Mouse (Mus musculus) liver, embryonic 11.5 days (tissue): ENCODE measurements around the gene Epha4. TPM values are rescaled to one million over a fixed set of nuclear protein-coding genes. Genes with fewer than 3 reads are reported as not detected.
A peak's percentile ranks its signal among the peaks of the same experiment; 100 is the strongest.

Experiments used
- ATAC-seq: fragments of 200-750 bp; cut with Nextera tagmentation; replicated peaks from 2 replicates; pipeline ENCODE4 v1.8.0; 2017; ENCODE audit warnings: moderate number of reproducible peaks, mild to moderate bottlenecking, moderate TSS enrichment, moderate library complexity; ENCODE audit not compliant: low FRiP score
- DNase-seq: peaks from one replicate; pipeline ENCODE4 v3.0.0-alpha.2; 2017; ENCODE audit warnings: low spot score
- H3K27ac ChIP-seq: fragments of 300-500 bp; sonication (generic); 2 replicates; pipeline ENCODE4 v1.5.1; 2014; ENCODE audit warnings: mild to moderate bottlenecking, low read depth, low read length, control low read depth
- H3K27me3 ChIP-seq: fragments of 300-500 bp; sonication (generic); replicated peaks from 2 replicates; pipeline ENCODE4 v1.6.1; 2014; ENCODE audit warnings: low read length, mixed read lengths; ENCODE audit not compliant: control insufficient read depth, insufficient read depth
- H3K36me3 ChIP-seq: fragments of 300-500 bp; sonication (generic); 2 replicates; pipeline ENCODE4 v1.6.1; 2014; ENCODE audit warnings: mild to moderate bottlenecking, low read length, moderate library complexity, mixed read lengths; ENCODE audit not compliant: control insufficient read depth, insufficient read depth
- H3K4me1 ChIP-seq: fragments of 300-500 bp; sonication (generic); replicated peaks from 2 replicates; pipeline ENCODE4 v1.6.1; 2014; ENCODE audit warnings: low read length, mixed read lengths; ENCODE audit not compliant: control insufficient read depth, insufficient read depth
- H3K4me2 ChIP-seq: fragments of 300-500 bp; sonication (generic); 2 replicates; pipeline ENCODE4 v1.6.1; 2014; ENCODE audit warnings: mild to moderate bottlenecking, control low read depth, moderate library complexity
- H3K4me3 ChIP-seq: fragments of 300-500 bp; sonication (generic); 2 replicates; pipeline ENCODE4 v1.5.1; 2014; ENCODE audit warnings: low read depth, low read length, control low read depth
- H3K9ac ChIP-seq: fragments of 300-500 bp; sonication (generic); 2 replicates; pipeline ENCODE4 v1.6.1; 2014; ENCODE audit warnings: low read depth, low read length, control low read depth
- H3K9me3 ChIP-seq: fragments of 300-500 bp; sonication (generic); 2 replicates; pipeline ENCODE4 v1.6.1; 2016; ENCODE audit warnings: low read length, inconsistent platforms, mixed read lengths; ENCODE audit not compliant: control insufficient read depth
- WGBS: fragments of 180-500 bp; shearing (Covaris S2); extraction: QIAGEN DNeasy Blood & Tissue Kit; methylation state at CpG from one replicate; pipeline ENCODE4 v1.1.7; 2014; 5-methylcytosine and 5-hydroxymethylcytosine counted together
- polyA plus RNA-seq: library from polyadenylated mRNA; unstranded; fragments of >200 nt; fragmentation: Nextera tagmentation; extraction: Ambion mirVana; gene quantifications from 2 replicates; pipeline ENCODE4 v1.2.1, GENCODE M21; 2014

The Epha4 gene
- polyA plus RNA-seq, 1 experiment from 2014 or later = 5.6 TPM

GRCm38 (mm10) chr1:77514325-77514962, 444 bp downstream of the Epha4 start:
- Histone ChIP-seq H3K4me3 (peak overlapping the region; percentile 62), H3K36me3 (no peaks in the 10 kb centered on the region), H3K27ac (no peak overlapping the region; the same call in 1 of the 2 replicates), H3K27me3 (peaks cover 37% of the 10 kb centered on the region), H3K4me2 (peak overlapping the region; percentile 89), H3K4me1 (peaks cover 2% of the 10 kb centered on the region; the same call in 1 of the 2 replicates), H3K9me3 (no peaks in the 10 kb centered on the region), H3K9ac (peak overlapping the region; percentile 22; the same call in 1 of the 2 replicates)
- peak; percentile 49 for ATAC-seq
- DNase-seq = peak; percentile 62
- 1% methylated on average over 45 of the region's 45 CpGs for WGBS

DNA sequence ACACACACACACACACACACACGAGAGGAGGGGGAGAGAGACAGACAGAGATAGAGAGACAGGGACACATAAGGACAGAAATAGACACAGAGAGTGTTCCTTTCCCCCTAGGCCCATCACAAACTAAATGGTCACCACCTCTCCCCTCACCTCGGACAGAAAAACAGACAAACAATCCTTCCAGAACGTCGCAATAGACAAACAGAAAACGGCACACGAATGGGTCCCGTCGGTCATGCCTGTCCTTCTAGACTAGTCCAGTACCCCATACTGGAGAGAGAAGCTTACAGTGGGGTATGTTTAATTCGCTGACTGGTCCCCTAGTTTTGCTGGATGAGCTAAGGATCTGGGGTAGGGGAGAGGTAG, 946 bp downstream of the Epha4 start:
- Histone ChIP-seq H3K9me3 (no peaks in the 10 kb centered on the region), H3K36me3 (no peaks in the 10 kb centered on the region), H3K9ac (peak overlapping the region; percentile 22; the same call in 1 of the 2 replicates), H3K4me3 (peak overlapping the region; percentile 62), H3K4me2 (peak overlapping the region; percentile 89), H3K27me3 (peaks cover 37% of the 10 kb centered on the region), H3K27ac (no peak overlapping the region), H3K4me1 (peaks cover 2% of the 10 kb centered on the region; the same call in 1 of the 2 replicates)
- under 1% methylated on average over 9 of the region's 9 CpGs for WGBS
- ATAC-seq = no peak
- DNase-seq = no peak

DNA sequence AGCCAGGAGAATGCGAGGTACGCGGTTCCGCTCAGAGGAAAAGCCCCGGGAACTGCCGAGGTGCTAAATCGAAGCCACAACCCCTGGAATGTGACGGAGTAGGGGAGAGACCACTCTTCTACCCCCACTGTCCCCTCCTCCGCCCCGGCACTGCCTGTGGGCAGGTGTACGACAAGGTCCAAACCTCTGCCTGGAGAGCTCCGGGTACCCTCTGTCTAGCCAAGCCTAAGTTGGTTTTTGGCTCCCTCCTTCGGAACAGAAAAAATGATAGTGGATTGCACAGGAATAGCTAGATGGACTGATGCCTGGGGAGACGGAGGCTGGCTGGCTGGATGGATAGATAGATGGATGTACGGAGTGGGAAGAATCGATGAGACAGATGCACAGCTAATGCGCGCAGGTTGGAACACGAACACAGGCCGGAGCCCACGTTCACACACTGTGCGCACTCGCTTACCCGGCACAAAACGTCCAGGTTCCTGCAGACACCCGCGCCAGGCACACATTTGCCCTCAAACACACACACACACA, 1.4 kb downstream of the Epha4 start:
- Histone ChIP-seq H3K4me2 (peak overlapping the region; percentile 89), H3K4me1 (peaks cover 2% of the 10 kb centered on the region; the same call in 1 of the 2 replicates), H3K36me3 (no peaks in the 10 kb centered on the region), H3K9me3 (no peaks in the 10 kb centered on the region), H3K9ac (no peak overlapping the region), H3K27ac (no peak overlapping the region), H3K27me3 (peaks cover 37% of the 10 kb centered on the region), H3K4me3 (peak overlapping the region; percentile 62)
- WGBS = 2% methylated on average over 27 of the region's 27 CpGs
- no peak for ATAC-seq
- peak; percentile 53 for DNase-seq

DNA sequence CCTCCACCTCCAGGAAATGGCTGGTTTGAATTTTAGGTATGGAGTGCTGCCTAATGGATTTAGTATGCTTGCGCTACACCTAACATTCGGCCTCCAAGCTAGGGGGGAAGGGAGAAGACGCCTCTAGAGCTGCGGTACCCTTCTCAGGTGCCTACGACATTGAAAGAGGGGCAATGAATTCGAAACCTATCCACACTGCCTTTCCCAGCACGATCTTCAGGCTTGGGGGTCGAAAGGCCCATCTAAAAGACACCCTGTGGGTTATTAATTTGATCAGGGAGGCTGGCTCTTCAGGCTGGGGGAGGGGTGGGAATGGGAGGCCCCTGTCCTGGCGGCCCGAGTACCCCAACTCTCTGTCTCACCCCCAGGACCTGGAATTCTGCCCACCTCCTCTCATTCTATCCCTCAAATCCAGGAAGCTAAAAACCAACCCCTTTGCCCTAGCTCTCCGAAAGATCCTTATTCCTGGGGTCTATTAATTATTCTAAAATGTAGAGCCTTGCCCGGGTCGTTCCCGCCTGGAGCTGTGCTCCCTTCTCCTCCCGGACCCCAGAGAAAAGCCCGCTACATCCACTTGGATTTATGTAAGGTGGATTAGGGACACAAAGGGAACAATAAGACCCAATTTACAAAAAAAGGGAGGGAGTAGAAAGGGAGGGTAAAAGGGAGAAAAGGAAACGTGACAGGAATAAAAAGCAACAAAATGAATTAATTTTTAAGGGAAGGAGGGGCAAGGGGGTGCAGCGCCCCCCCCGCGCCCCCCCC, 2.3 kb downstream of the Epha4 start:
- H3K9ac ChIP-seq = 0 out of 2 replicates have a peak overlapping the region, but pooled peaks have one; percentile 13
- H3K4me3 ChIP-seq = peak overlapping the region; percentile 62
- 17% methylated on average over 20 of the region's 20 CpGs for WGBS
- no peak for DNase-seq
- H3K4me1 ChIP-seq = peaks cover 2% of the 10 kb centered on the region; the same call in 1 of the 2 replicates
- ATAC-seq = no peak
- peak overlapping the region; percentile 89 for H3K4me2 ChIP-seq
- no peak overlapping the region for H3K27ac ChIP-seq
- H3K36me3 ChIP-seq = no peaks in the 10 kb centered on the region
- no peaks in the 10 kb centered on the region for H3K9me3 ChIP-seq
- H3K27me3 ChIP-seq = peaks cover 37% of the 10 kb centered on the region

DNA sequence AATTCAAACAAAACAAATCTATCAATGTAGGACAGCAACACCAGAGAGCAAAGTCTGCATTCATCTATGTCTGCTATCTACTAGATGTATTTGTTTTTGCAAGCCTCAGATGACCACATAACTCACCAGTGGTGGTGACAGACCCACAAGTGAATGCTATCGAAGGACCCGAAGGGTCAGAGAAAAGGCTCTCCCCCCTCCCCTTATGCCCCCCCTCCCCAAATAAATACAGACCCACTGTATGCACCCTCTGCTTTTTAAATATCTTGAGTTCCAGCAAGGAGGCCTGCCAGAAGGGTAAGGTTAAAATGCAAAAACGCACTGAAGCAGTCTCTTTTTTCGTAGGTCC, 2.9 kb downstream of the Epha4 start:
- H3K9me3 ChIP-seq = no peaks in the 10 kb centered on the region
- H3K4me3 ChIP-seq = peak overlapping the region; percentile 62
- peaks cover 33% of the 10 kb centered on the region for H3K27me3 ChIP-seq
- WGBS = 38% methylated on average over 4 of the region's 4 CpGs
- DNase-seq = no peak
- H3K36me3 ChIP-seq = no peaks in the 10 kb centered on the region
- H3K27ac ChIP-seq = no peak overlapping the region
- H3K4me1 ChIP-seq = peaks cover 2% of the 10 kb centered on the region; the same call in 1 of the 2 replicates
- ATAC-seq = no peak
- no peak overlapping the region for H3K9ac ChIP-seq
- peak overlapping the region; percentile 89 for H3K4me2 ChIP-seq

DNA sequence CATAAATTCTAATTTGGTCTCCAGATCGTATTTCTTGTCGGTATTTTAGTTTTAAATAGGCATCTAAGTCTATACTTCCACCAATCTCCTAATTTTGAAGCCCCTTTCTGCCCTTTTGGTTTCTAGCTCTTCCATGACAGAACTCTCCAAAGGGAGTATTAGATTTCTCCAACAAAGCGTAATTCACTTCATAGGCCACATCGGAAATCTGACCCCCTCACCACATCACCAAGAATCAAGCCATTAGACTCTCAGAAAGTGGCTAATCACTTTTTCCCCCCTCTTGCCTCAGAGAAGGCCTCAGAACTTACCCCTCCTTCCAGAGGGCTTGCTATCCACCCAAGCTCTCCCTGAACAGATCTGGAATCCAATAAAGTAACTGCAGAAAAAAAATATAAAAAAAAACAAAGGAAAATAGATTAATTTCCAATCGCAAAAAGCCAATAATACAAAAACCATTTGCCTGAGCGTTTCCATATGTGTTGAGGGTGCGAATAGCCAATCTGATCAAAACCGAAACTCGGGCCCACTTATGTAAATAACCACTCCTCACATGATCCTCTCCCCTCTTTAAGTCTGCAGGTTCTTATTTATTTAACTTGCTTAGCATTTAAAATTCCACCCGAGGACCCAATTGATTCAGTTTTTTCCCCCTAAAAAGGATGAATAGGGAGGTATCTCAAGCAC, 3.4 kb downstream of the Epha4 start:
- ATAC-seq (no peak), DNase-seq (no peak)
- peak overlapping the region; percentile 89; the same call in 1 of the 2 replicates for H3K4me2 ChIP-seq
- H3K27ac ChIP-seq = no peak overlapping the region
- peaks cover 2% of the 10 kb centered on the region; the same call in 1 of the 2 replicates for H3K4me1 ChIP-seq
- no peak overlapping the region for H3K9ac ChIP-seq
- H3K36me3 ChIP-seq = no peaks in the 10 kb centered on the region
- H3K27me3 ChIP-seq = peaks cover 28% of the 10 kb centered on the region
- 63% methylated on average over 10 of the region's 10 CpGs for WGBS
- H3K4me3 ChIP-seq = no peak overlapping the region
- H3K9me3 ChIP-seq = no peaks in the 10 kb centered on the region

GRCm38 (mm10) chr1:77510623-77511022, 4.3 kb downstream of the Epha4 start:
- Histone ChIP-seq H3K9me3 (no peaks in the 10 kb centered on the region), H3K36me3 (no peaks in the 10 kb centered on the region), H3K27ac (no peak overlapping the region), H3K27me3 (peaks cover 26% of the 10 kb centered on the region), H3K9ac (no peak overlapping the region), H3K4me1 (no peaks in the 10 kb centered on the region; the same call in 1 of the 2 replicates), H3K4me3 (no peak overlapping the region), H3K4me2 (no peak overlapping the region)
- DNase-seq (no peak), ATAC-seq (no peak)
- 73% methylated on average over 5 of the region's 5 CpGs for WGBS

DNA sequence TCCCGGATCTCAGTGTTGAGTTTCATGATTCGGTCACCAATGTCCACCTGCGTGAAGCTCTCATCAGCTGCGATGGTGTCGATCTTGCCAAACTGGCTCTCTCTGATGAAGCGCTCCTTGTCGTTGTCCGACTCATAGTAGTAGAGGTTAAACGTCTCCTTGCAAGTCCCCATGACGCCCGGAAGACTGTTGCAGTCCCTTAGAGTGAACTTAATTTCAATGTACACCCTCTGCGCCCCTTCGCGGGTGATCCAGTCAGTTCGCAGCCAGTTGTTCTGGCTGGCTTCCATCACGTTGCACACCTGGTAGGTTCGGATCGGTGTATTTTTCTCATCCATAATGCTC, 8.1 kb downstream of the Epha4 start:
- H3K9me3 ChIP-seq = no peaks in the 10 kb centered on the region
- H3K9ac ChIP-seq = no peak overlapping the region
- H3K27ac ChIP-seq = no peak overlapping the region
- H3K27me3 ChIP-seq = no peaks in the 10 kb centered on the region; the same call in 1 of the 2 replicates
- no peaks in the 10 kb centered on the region for H3K4me1 ChIP-seq
- no peak overlapping the region for H3K4me3 ChIP-seq
- H3K4me2 ChIP-seq = no peak overlapping the region
- no peak for ATAC-seq
- no peak for DNase-seq
- WGBS = 85% methylated on average over 18 of the region's 18 CpGs
- H3K36me3 ChIP-seq = no peaks in the 10 kb centered on the region
